ENCODE assay signal across 8 mouse cellular contexts in the genomic region with DNA sequence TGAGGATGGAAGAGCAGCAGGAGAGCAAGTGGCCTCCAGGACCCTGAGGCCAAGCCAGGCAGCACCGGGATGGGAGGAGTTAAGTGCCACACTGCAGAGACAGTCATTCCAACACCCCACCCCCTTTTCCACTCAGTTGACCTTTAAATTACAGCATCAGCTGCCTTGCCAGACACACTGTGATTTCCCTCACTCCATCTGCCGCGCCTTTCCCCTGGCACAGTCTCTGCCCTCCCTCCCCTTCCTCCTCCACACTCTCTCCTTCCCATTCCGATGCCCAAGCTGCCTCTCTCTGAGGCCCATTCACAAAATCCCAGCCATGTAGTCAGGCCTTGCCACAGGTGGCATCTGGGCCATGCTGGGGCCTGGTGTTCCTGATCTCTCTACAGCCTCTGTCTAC.
DNase-seq lines count a peak whose midpoint lies in the region; ATAC-seq and TF ChIP-seq lines count a peak whose summit lies in the region.

No protein-coding gene starts in this region.

- no peak for TF ChIP-seq POLR2A in cerebellum, adult 2 months (IDR thresholded peaks at IDR 0.05; ENCODE audit: borderline replicate concordance, insufficient read depth, low read length)

- TF ChIP-seq CTCF in cerebellum, adult 2 months (IDR thresholded peaks at IDR 0.05; ENCODE audit: borderline replicate concordance, insufficient read depth, low read depth, low read length): no peak
- no peak for TF ChIP-seq CTCF in stomach, postnatal 0 days (IDR thresholded peaks at IDR 0.05; ENCODE audit: low read depth)

- no peaks in the 10 kb centered on the region for H3K27me3 ChIP-seq in hindbrain, embryonic 16.5 days (replicated peaks; ENCODE audit: control insufficient read depth, insufficient read depth, low read length)
- peaks cover 13% of the 10 kb centered on the region; the same call in 1 of the 2 replicates for H3K27me3 ChIP-seq in hindbrain, embryonic 12.5 days
- H3K27me3 ChIP-seq in cerebellum, adult 2 months (ENCODE audit: control insufficient read depth, insufficient read depth, low read length): no peaks in the 10 kb centered on the region
- no peaks in the 10 kb centered on the region for H3K27me3 ChIP-seq in stomach, postnatal 0 days (ENCODE audit: control insufficient read depth, insufficient read depth, low read length)
- H3K27me3 ChIP-seq in liver, embryonic 12.5 days (replicated peaks): peaks cover 50% of the 10 kb centered on the region

- no peaks in the 10 kb centered on the region for H3K9me3 ChIP-seq in hindbrain, embryonic 16.5 days (ENCODE audit: control insufficient read depth, low read length)
- H3K9me3 ChIP-seq in hindbrain, embryonic 12.5 days (replicated peaks): no peaks in the 10 kb centered on the region
- no peaks in the 10 kb centered on the region for H3K9me3 ChIP-seq in stomach, postnatal 0 days (ENCODE audit: control insufficient read depth, low read length)
- H3K9me3 ChIP-seq in liver, embryonic 12.5 days (replicated peaks): no peaks in the 10 kb centered on the region

- no peak overlapping the region for H3K4me3 ChIP-seq in hindbrain, embryonic 16.5 days (ENCODE audit: low read length)
- no peak overlapping the region for H3K4me3 ChIP-seq in hindbrain, embryonic 12.5 days
- H3K4me3 ChIP-seq in cerebellum, adult 2 months (replicated peaks; ENCODE audit: insufficient read depth, low read depth, low read length): no peak overlapping the region
- no peak overlapping the region for H3K4me3 ChIP-seq in stomach, postnatal 0 days (ENCODE audit: low read depth, low read length)
- H3K4me3 ChIP-seq in liver, embryonic 12.5 days: no peak overlapping the region

- ATAC-seq in hindbrain, embryonic 16.5 days: peak; percentile 83
- no peak for ATAC-seq in hindbrain, embryonic 12.5 days (ENCODE audit: low FRiP score)
- ATAC-seq in stomach, postnatal 0 days (ENCODE audit: low FRiP score, low TSS enrichment): no peak
- ATAC-seq in liver, embryonic 12.5 days: no peak

- H3K4me1 ChIP-seq in hindbrain, embryonic 16.5 days (ENCODE audit: control insufficient read depth, insufficient read depth, low read depth, low read length): peaks cover 6% of the 10 kb centered on the region; the same call in 1 of the 2 replicates
- peaks cover 10% of the 10 kb centered on the region for H3K4me1 ChIP-seq in hindbrain, embryonic 12.5 days
- H3K4me1 ChIP-seq in cerebellum, adult 2 months (ENCODE audit: control insufficient read depth, insufficient read depth, low read length): peaks cover 18% of the 10 kb centered on the region
- H3K4me1 ChIP-seq in stomach, postnatal 0 days (replicated peaks; ENCODE audit: control insufficient read depth, insufficient read depth): no peaks in the 10 kb centered on the region
- H3K4me1 ChIP-seq in liver, embryonic 12.5 days: no peaks in the 10 kb centered on the region

- WGBS in hindbrain, embryonic 16.5 days: 16% methylated on average over 4 of the region's 4 CpGs
- 30% methylated on average over 4 of the region's 4 CpGs for WGBS in hindbrain, embryonic 12.5 days
- 6% methylated on average over 4 of the region's 4 CpGs for WGBS in cerebellum, adult 2 months
- WGBS in stomach, postnatal 0 days: 15% methylated on average over 4 of the region's 4 CpGs
- WGBS in liver, embryonic 12.5 days (ENCODE audit: insufficient replicate concordance): 27% methylated on average over 4 of the region's 4 CpGs

- no peak overlapping the region for H3K4me2 ChIP-seq in hindbrain, embryonic 16.5 days (ENCODE audit: low read length)
- no peak overlapping the region for H3K4me2 ChIP-seq in hindbrain, embryonic 12.5 days (replicated peaks)
- no peak overlapping the region for H3K4me2 ChIP-seq in stomach, postnatal 0 days (replicated peaks; ENCODE audit: low read depth)
- no peak overlapping the region for H3K4me2 ChIP-seq in liver, embryonic 12.5 days

- no peak for TF ChIP-seq EP300 in stomach, postnatal 0 days (optimal IDR thresholded peaks at IDR 0.05)

- H3K27ac ChIP-seq in hindbrain, embryonic 16.5 days (ENCODE audit: low read depth, low read length): no peak overlapping the region
- no peak overlapping the region for H3K27ac ChIP-seq in hindbrain, embryonic 12.5 days
- no peak overlapping the region for H3K27ac ChIP-seq in cerebellum, adult 2 months (ENCODE audit: insufficient read depth, low read length)
- H3K27ac ChIP-seq in stomach, postnatal 0 days (replicated peaks): no peak overlapping the region
- no peak overlapping the region for H3K27ac ChIP-seq in liver, embryonic 12.5 days

- intact Hi-C loops in left cerebral cortex, postnatal 14 days (cut with DNase I): loop anchor here (5.0 kb wide), 1 partner anchor 221 kb away; no protein-coding TSS in a partner anchor

- peak; percentile 87 to 94 for DNase-seq in cerebellum, adult 2 months
- DNase-seq in gastrocnemius, postnatal 25 days: peak; percentile 43
- peak; percentile 46 to 82 for DNase-seq in left cerebral cortex, postnatal 14 days (ENCODE audit: low spot score in 2 of 2)
- peak; percentile 22 for DNase-seq in stomach, postnatal 0 days (ENCODE audit: low spot score)
- no peak for DNase-seq in kidney, adult 11 months

- H3K36me3 ChIP-seq in hindbrain, embryonic 16.5 days (ENCODE audit: control insufficient read depth, insufficient read depth, low read length): no peaks in the 10 kb centered on the region
- H3K36me3 ChIP-seq in hindbrain, embryonic 12.5 days: no peaks in the 10 kb centered on the region
- H3K36me3 ChIP-seq in stomach, postnatal 0 days (ENCODE audit: control insufficient read depth, insufficient read depth, low read length): no peaks in the 10 kb centered on the region
- no peaks in the 10 kb centered on the region for H3K36me3 ChIP-seq in liver, embryonic 12.5 days

- H3K9ac ChIP-seq in hindbrain, embryonic 16.5 days (ENCODE audit: low read depth, low read length): no peak overlapping the region
- no peak overlapping the region for H3K9ac ChIP-seq in hindbrain, embryonic 12.5 days
- H3K9ac ChIP-seq in stomach, postnatal 0 days (ENCODE audit: low read length): no peak overlapping the region
- H3K9ac ChIP-seq in liver, embryonic 12.5 days: no peak overlapping the region
